Mouse (Mus musculus): ENCODE measurements around the gene Snx22.
A peak's percentile ranks its signal among the peaks of the same experiment; 100 is the strongest.

DNA sequence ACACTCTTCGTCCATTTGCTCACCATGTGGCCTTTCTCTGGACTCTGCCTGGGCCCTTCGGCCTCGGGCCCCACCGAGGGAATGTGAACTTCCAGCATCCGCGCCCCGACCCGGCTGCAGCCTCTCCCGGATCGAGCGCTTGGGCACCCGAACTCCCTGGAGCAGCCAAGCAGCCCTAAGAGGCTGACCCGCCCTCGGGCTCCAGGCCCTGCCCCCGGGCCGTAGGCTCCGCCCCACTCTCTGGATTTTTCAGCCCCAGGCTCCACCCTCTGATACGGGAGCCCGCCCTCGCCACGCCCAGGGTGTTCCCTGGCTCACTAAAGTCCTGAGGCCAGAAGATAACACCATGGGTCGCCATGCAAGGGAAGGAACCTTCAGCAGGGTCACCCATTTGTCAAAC, at the start of gene Snx22:
- TF ChIP-seq CTCF (IDR thresholded peaks at IDR 0.05; ENCODE audit: low read depth, low read length) (no peak), POLR2AphosphoS5 (IDR thresholded peaks at IDR 0.05; ENCODE audit: insufficient replicate concordance, low read depth, low read length) (no peak), TAL1 (conservative IDR thresholded peaks at IDR 0.05; ENCODE audit: low read depth, low read length) (peak; percentile 22; the same call in 1 of the 2 replicates), GATA2 (IDR thresholded peaks at IDR 0.05; ENCODE audit: borderline replicate concordance, low read depth, low read length) (no peak)

Data from G1E (cell line).